Mouse (Mus musculus) liver, embryonic 14 days (tissue): ENCODE data around the gene Olfr1281. TPM values are rescaled to one million over a fixed set of nuclear protein-coding genes. Genes with fewer than 3 reads are reported as not detected.

Experiments used
- polyA plus RNA-seq: library from polyadenylated mRNA; depleted of rRNA; stranded (reverse); fragments of >200 nt; gene quantifications from 2 replicates; pipeline ENCODE4 v1.2.3, GENCODE M21; 2012; rRNA removed

Olfr1281 gene
- polyA plus RNA-seq: not detected in 2 replicates

DNA sequence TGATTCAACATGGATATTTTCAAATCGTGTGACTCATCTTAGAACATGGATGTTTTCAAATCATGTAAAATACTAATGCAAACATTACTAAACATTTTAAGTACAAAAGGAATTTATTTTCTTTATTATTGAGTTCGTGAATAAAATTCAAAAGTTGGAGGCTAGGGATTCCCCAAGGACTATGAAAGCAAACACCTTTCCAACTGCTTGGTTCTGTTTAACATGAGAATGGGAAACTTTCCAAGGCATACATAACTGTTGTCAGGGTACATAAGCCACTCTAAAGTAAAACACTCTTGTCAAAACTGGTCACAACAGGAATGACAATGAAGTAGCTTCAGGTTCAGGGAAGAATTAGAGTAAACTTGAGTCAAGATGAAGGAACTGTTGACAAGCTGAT lies at the start of gene Olfr1281:
Olfr1281 (plus strand) TSS at position 301 of the 400 bp plus-strand sequence.

GRCm38 (mm10) chr2:111289836-111290235 lies 36.5 kb upstream of the Olfr1281 start, which contains the start of gene Olfr1278:
TSS of gene Olfr1278 (plus strand) at chr2:111290136.

GRCm38 (mm10) chr2:111300374-111300773 lies 25.9 kb upstream of the Olfr1281 start, which contains the start of gene Olfr1279:
TSS of gene Olfr1279 (plus strand) at chr2:111300635.

GRCm38 (mm10) chr2:111313717-111314116 lies 12.6 kb upstream of the Olfr1281 start, which contains the start of gene Olfr1280:
TSS of gene Olfr1280 (plus strand) at chr2:111314017.

DNA sequence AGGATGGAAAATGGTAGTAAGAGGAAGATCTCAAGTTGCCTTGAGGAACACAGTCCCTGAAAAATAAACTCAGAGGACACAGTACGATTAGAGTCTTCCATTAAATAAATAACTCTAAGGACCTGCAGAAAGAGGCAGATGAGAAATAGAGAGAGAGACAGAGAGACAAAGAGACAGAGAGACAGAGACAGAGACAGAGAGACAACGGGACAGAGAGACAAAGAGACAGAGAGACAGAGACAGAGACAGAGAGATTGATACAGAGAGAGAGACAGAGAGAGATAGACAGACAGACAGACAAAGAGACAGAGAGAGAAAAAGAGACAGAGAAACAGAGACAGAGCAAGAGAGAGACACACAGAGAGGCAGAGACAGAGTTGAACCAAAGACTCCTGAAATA lies 9.7 kb downstream of the Olfr1281 start, which contains the start of gene Olfr1282:
Olfr1282 (minus strand) TSS at position 101 of the 400 bp plus-strand sequence.

GRCm38 (mm10) chr2:111366490-111366889 lies 40.2 kb downstream of the Olfr1281 start, which contains the start of gene Olfr1283:
TSS of gene Olfr1283 (plus strand) at chr2:111366790.

GRCm38 (mm10) chr2:111375222-111375621 lies 48.9 kb downstream of the Olfr1281 start, which contains the start of gene Olfr1284:
TSS of gene Olfr1284 (plus strand) at chr2:111375522.

Other genes with a start within 250 kb of the Olfr1281 start
- not detected in 2 replicates for gene Gm13941, start 220.5 kb upstream of the Olfr1281 start, polyA plus RNA-seq
- not detected in 2 replicates for gene Gm15130, start 173.6 kb upstream of the Olfr1281 start, polyA plus RNA-seq
- not detected in 2 replicates for gene 4930430A15Rik, start 96.9 kb upstream of the Olfr1281 start, polyA plus RNA-seq
- gene Olfr1275, start 91.2 kb upstream of the Olfr1281 start, polyA plus RNA-seq: not detected in 2 replicates
- not detected in 2 replicates for gene Olfr1276, start 72.0 kb upstream of the Olfr1281 start, polyA plus RNA-seq
- not detected in 2 replicates for gene Olfr1277, start 52.4 kb upstream of the Olfr1281 start, polyA plus RNA-seq
- not detected in 2 replicates for gene Olfr1278, start 36.4 kb upstream of the Olfr1281 start, polyA plus RNA-seq
- gene Olfr1279, start 25.9 kb upstream of the Olfr1281 start, polyA plus RNA-seq: not detected in 2 replicates
- not detected in 2 replicates for gene Olfr1280, start 12.5 kb upstream of the Olfr1281 start, polyA plus RNA-seq
- not detected in 2 replicates for gene Olfr1282, start 9.6 kb downstream of the Olfr1281 start, polyA plus RNA-seq
- not detected in 2 replicates for gene Olfr1283, start 40.3 kb downstream of the Olfr1281 start, polyA plus RNA-seq
- gene Olfr1284, start 49.0 kb downstream of the Olfr1281 start, polyA plus RNA-seq: not detected in 2 replicates
- gene Olfr1286, start 96.6 kb downstream of the Olfr1281 start, polyA plus RNA-seq: not detected in 2 replicates
- not detected in 2 replicates for gene Olfr1287, start 122.6 kb downstream of the Olfr1281 start, polyA plus RNA-seq
- gene Olfr1288, start 147.6 kb downstream of the Olfr1281 start, polyA plus RNA-seq: not detected in 2 replicates
- not detected in 2 replicates for gene Olfr1289, start 154.3 kb downstream of the Olfr1281 start, polyA plus RNA-seq
- not detected in 2 replicates for gene Olfr1290, start 167.3 kb downstream of the Olfr1281 start, polyA plus RNA-seq
- gene Olfr1291-ps1, start 170.7 kb downstream of the Olfr1281 start, polyA plus RNA-seq: not detected in 2 replicates
- not detected in 2 replicates for gene Olfr1293-ps, start 198.7 kb downstream of the Olfr1281 start, polyA plus RNA-seq
- gene Olfr1294, start 213.8 kb downstream of the Olfr1281 start, polyA plus RNA-seq: not detected in 2 replicates
- gene Olfr1295, start 243.2 kb downstream of the Olfr1281 start, polyA plus RNA-seq: not detected in 2 replicates